Mouse (Mus musculus): ENCODE measurements at regions not wholly inside any gene's neighbourhood (a gene's known extent, or its start where the extent isn't known, plus 50 kb on each side); places are given as distances from the start of the nearest gene placed in this dataset.

- Histone ChIP-seq H3K4me3 (ENCODE audit: low read depth, low read length) (no peak overlapping the region), H3K4me1 (ENCODE audit: insufficient read depth, low read length) (peaks cover 4% of the 10 kb centered on the region; the same call in 1 of the 2 replicates), H3K9ac (replicated peaks; ENCODE audit: low read length, poor library complexity, severe bottlenecking) (no peak overlapping the region), H3K9me3 (ENCODE audit: low read length) (no peaks in the 10 kb centered on the region), H3K4me2 (ENCODE audit: low read depth, low read length, poor library complexity, severe bottlenecking) (no peak overlapping the region), H3K27ac (ENCODE audit: low read depth, low read length) (no peak overlapping the region), H3K27me3 (ENCODE audit: insufficient read depth, low read length) (no peaks in the 10 kb centered on the region), H3K36me3 (ENCODE audit: insufficient read depth, low read length) (no peaks in the 10 kb centered on the region)
- TF ChIP-seq CTCF (IDR thresholded peaks at IDR 0.05) = no peak
- ATAC-seq (ENCODE audit: low FRiP score) = no peak
- WGBS = 51% methylated on average over 2 of the region's 2 CpGs
- peak; percentile 92 for DNase-seq (ENCODE audit: low spot score)
Observed at GRCm38 (mm10) chr17:49243419-49243818, 184.7 kb upstream of the Mocs1 start.

GRCm38 (mm10) chr17:49245013-49245412 lies 183.1 kb upstream of the Mocs1 start:
- no peak overlapping the region for H3K4me3 ChIP-seq (ENCODE audit: low read depth, low read length)
- H3K27ac ChIP-seq (ENCODE audit: low read depth, low read length) = no peak overlapping the region
- TF ChIP-seq CTCF (IDR thresholded peaks at IDR 0.05) = peak; percentile 50
- no peaks in the 10 kb centered on the region for H3K9me3 ChIP-seq (ENCODE audit: low read length)
- H3K9ac ChIP-seq (replicated peaks; ENCODE audit: low read length, poor library complexity, severe bottlenecking) = no peak overlapping the region
- WGBS = 60% methylated on average over 2 of the region's 2 CpGs
- H3K4me2 ChIP-seq (ENCODE audit: low read depth, low read length, poor library complexity, severe bottlenecking) = no peak overlapping the region
- no peaks in the 10 kb centered on the region for H3K27me3 ChIP-seq (ENCODE audit: insufficient read depth, low read length)
- DNase-seq (ENCODE audit: low spot score) = no peak
- ATAC-seq (ENCODE audit: low FRiP score) = no peak
- H3K36me3 ChIP-seq (ENCODE audit: insufficient read depth, low read length) = no peaks in the 10 kb centered on the region
- peaks cover 4% of the 10 kb centered on the region; the same call in 1 of the 2 replicates for H3K4me1 ChIP-seq (ENCODE audit: insufficient read depth, low read length)

GRCm38 (mm10) chr17:49247215-49247614 lies 180.9 kb upstream of the Mocs1 start:
- WGBS = 41% methylated on average over 17 of the region's 17 CpGs
- DNase-seq (ENCODE audit: low spot score) = no peak

GRCm38 (mm10) chr17:49250726-49251537 lies 177.2 kb upstream of the Mocs1 start:
- Histone ChIP-seq H3K4me3 (ENCODE audit: low read depth, low read length) (no peak overlapping the region), H3K9ac (replicated peaks; ENCODE audit: low read length, poor library complexity, severe bottlenecking) (no peak overlapping the region), H3K4me2 (ENCODE audit: low read depth, low read length, poor library complexity, severe bottlenecking) (no peak overlapping the region), H3K9me3 (ENCODE audit: low read length) (no peaks in the 10 kb centered on the region), H3K36me3 (ENCODE audit: insufficient read depth, low read length) (no peaks in the 10 kb centered on the region), H3K4me1 (ENCODE audit: insufficient read depth, low read length) (peaks cover 6% of the 10 kb centered on the region; the same call in 1 of the 2 replicates), H3K27me3 (ENCODE audit: insufficient read depth, low read length) (no peaks in the 10 kb centered on the region), H3K27ac (ENCODE audit: low read depth, low read length) (no peak overlapping the region)
- 27% methylated on average over 8 of the region's 8 CpGs for WGBS
- DNase-seq (ENCODE audit: low spot score) (peak; percentile 47), ATAC-seq (ENCODE audit: low FRiP score) (0 out of 2 replicates have a peak, but pooled peaks have one; percentile 17)
- TF ChIP-seq CTCF (IDR thresholded peaks at IDR 0.05) = peak; percentile 67

More at GRCm38 (mm10) chr17:49247215-49247614, 180.9 kb upstream of the Mocs1 start:
- TF ChIP-seq CTCF (IDR thresholded peaks at IDR 0.05) = no peak
- Histone ChIP-seq H3K4me2 (ENCODE audit: low read depth, low read length, poor library complexity, severe bottlenecking) (0 out of 2 replicates have a peak overlapping the region, but pooled peaks have one; percentile 13), H3K4me1 (ENCODE audit: insufficient read depth, low read length) (peaks cover 8% of the 10 kb centered on the region; the same call in 1 of the 2 replicates), H3K9ac (replicated peaks; ENCODE audit: low read length, poor library complexity, severe bottlenecking) (no peak overlapping the region; the same call in 1 of the 2 replicates), H3K9me3 (ENCODE audit: low read length) (no peaks in the 10 kb centered on the region), H3K27ac (ENCODE audit: low read depth, low read length) (no peak overlapping the region), H3K36me3 (ENCODE audit: insufficient read depth, low read length) (no peaks in the 10 kb centered on the region), H3K27me3 (ENCODE audit: insufficient read depth, low read length) (no peaks in the 10 kb centered on the region), H3K4me3 (ENCODE audit: low read depth, low read length) (peak overlapping the region; percentile 12; the same call in 1 of the 2 replicates)
- no peak for ATAC-seq (ENCODE audit: low FRiP score)

GRCm38 (mm10) chr17:49252271-49252670 lies 175.9 kb upstream of the Mocs1 start:
- H3K4me2 ChIP-seq (ENCODE audit: low read depth, low read length, poor library complexity, severe bottlenecking) = no peak overlapping the region
- no peak for TF ChIP-seq CTCF (IDR thresholded peaks at IDR 0.05)
- H3K36me3 ChIP-seq (ENCODE audit: insufficient read depth, low read length) = no peaks in the 10 kb centered on the region
- ATAC-seq (ENCODE audit: low FRiP score) (no peak), DNase-seq (ENCODE audit: low spot score) (peak; percentile 44)
- no peak overlapping the region for H3K9ac ChIP-seq (replicated peaks; ENCODE audit: low read length, poor library complexity, severe bottlenecking)
- no peak overlapping the region for H3K27ac ChIP-seq (ENCODE audit: low read depth, low read length)
- no peaks in the 10 kb centered on the region for H3K9me3 ChIP-seq (ENCODE audit: low read length)
- H3K4me1 ChIP-seq (ENCODE audit: insufficient read depth, low read length) = 0 out of 2 replicates have a peak, but pooled peaks cover 4% of the 10 kb centered on the region
- WGBS = 29% methylated on average over 3 of the region's 3 CpGs
- no peak overlapping the region for H3K4me3 ChIP-seq (ENCODE audit: low read depth, low read length)
- no peaks in the 10 kb centered on the region for H3K27me3 ChIP-seq (ENCODE audit: insufficient read depth, low read length)

- H3K27me3 ChIP-seq (ENCODE audit: insufficient read depth, low read length) = no peaks in the 10 kb centered on the region
- no peaks in the 10 kb centered on the region for H3K9me3 ChIP-seq (ENCODE audit: low read length)
- no peak for DNase-seq (ENCODE audit: low spot score)
- no peak overlapping the region for H3K9ac ChIP-seq (replicated peaks; ENCODE audit: low read length, poor library complexity, severe bottlenecking)
- H3K4me1 ChIP-seq (ENCODE audit: insufficient read depth, low read length) = no peaks in the 10 kb centered on the region
- TF ChIP-seq CTCF (IDR thresholded peaks at IDR 0.05) = peak; percentile 49
- H3K4me3 ChIP-seq (ENCODE audit: low read depth, low read length) = no peak overlapping the region
- no peak for ATAC-seq (ENCODE audit: low FRiP score)
- no peak overlapping the region for H3K27ac ChIP-seq (ENCODE audit: low read depth, low read length)
- H3K36me3 ChIP-seq (ENCODE audit: insufficient read depth, low read length) = no peaks in the 10 kb centered on the region
- H3K4me2 ChIP-seq (ENCODE audit: low read depth, low read length, poor library complexity, severe bottlenecking) = no peak overlapping the region
Observed at GRCm38 (mm10) chr17:49258496-49258895, 169.7 kb upstream of the Mocs1 start.
